Mouse (Mus musculus): ENCODE data around the gene Tmem189. TPM values are rescaled to one million over a fixed set of nuclear protein-coding genes. Genes with fewer than 3 reads are reported as not detected.

Gene Tmem189
- polyA plus RNA-seq, 1 experiment from 2014 or later, result 30.4 TPM

GRCm38 (mm10) chr2:167697902-167698301 is 8.3 kb upstream of the Tmem189 start:
- H3K4me2 ChIP-seq, result peak overlapping the region; percentile 52
- no peaks in the 10 kb centered on the region for H3K27me3 ChIP-seq (replicated peaks)
- H3K9me3 ChIP-seq (replicated peaks), result no peaks in the 10 kb centered on the region
- peak overlapping the region; percentile 53; the same call in 1 of the 2 replicates for H3K27ac ChIP-seq
- peak overlapping the region; percentile 16; the same call in 1 of the 2 replicates for H3K4me3 ChIP-seq
- no peaks in the 10 kb centered on the region; the same call in 1 of the 2 replicates for H3K36me3 ChIP-seq
- H3K9ac ChIP-seq, result peak overlapping the region; percentile 49; the same call in 1 of the 2 replicates
- H3K4me1 ChIP-seq, result peaks cover 19% of the 10 kb centered on the region
- ATAC-seq, result peak; percentile 68
- 18% methylated on average over 5 of the region's 5 CpGs for WGBS (ENCODE audit: insufficient replicate concordance)

GRCm38 (mm10) chr2:167696143-167696542 is 6.5 kb upstream of the Tmem189 start:
- Histone ChIP-seq H3K27ac (no peak overlapping the region), H3K27me3 (replicated peaks) (peaks cover 10% of the 10 kb centered on the region; the same call in 1 of the 2 replicates), H3K36me3 (no peaks in the 10 kb centered on the region; the same call in 1 of the 2 replicates), H3K9ac (no peak overlapping the region), H3K4me3 (no peak overlapping the region), H3K4me1 (peaks cover 23% of the 10 kb centered on the region), H3K9me3 (replicated peaks) (no peaks in the 10 kb centered on the region), H3K4me2 (no peak overlapping the region)
- 87% methylated on average over 7 of the region's 7 CpGs for WGBS (ENCODE audit: insufficient replicate concordance)
- no peak for ATAC-seq

GRCm38 (mm10) chr2:167695491-167695890 is 5.9 kb upstream of the Tmem189 start:
- H3K27me3 ChIP-seq (replicated peaks), result peaks cover 16% of the 10 kb centered on the region
- no peak overlapping the region for H3K27ac ChIP-seq
- peaks cover 29% of the 10 kb centered on the region for H3K4me1 ChIP-seq
- no peak overlapping the region for H3K4me3 ChIP-seq
- H3K4me2 ChIP-seq, result no peak overlapping the region
- no peak for ATAC-seq
- no peaks in the 10 kb centered on the region for H3K9me3 ChIP-seq (replicated peaks)
- no peaks in the 10 kb centered on the region; the same call in 1 of the 2 replicates for H3K36me3 ChIP-seq
- no peak overlapping the region for H3K9ac ChIP-seq
- WGBS (ENCODE audit: insufficient replicate concordance), result 85% methylated on average over 14 of the region's 14 CpGs

GRCm38 (mm10) chr2:167694963-167695362 is 5.3 kb upstream of the Tmem189 start:
- 79% methylated on average over 7 of the region's 7 CpGs for WGBS (ENCODE audit: insufficient replicate concordance)
- no peaks in the 10 kb centered on the region; the same call in 1 of the 2 replicates for H3K36me3 ChIP-seq
- peaks cover 32% of the 10 kb centered on the region for H3K4me1 ChIP-seq
- H3K4me2 ChIP-seq, result no peak overlapping the region
- H3K27ac ChIP-seq, result no peak overlapping the region
- no peaks in the 10 kb centered on the region for H3K9me3 ChIP-seq (replicated peaks)
- H3K9ac ChIP-seq, result no peak overlapping the region
- ATAC-seq, result no peak
- H3K27me3 ChIP-seq (replicated peaks), result peaks cover 19% of the 10 kb centered on the region
- H3K4me3 ChIP-seq, result no peak overlapping the region

GRCm38 (mm10) chr2:167694244-167694643 is 4.6 kb upstream of the Tmem189 start:
- H3K27me3 ChIP-seq (replicated peaks), result peaks cover 26% of the 10 kb centered on the region
- H3K9ac ChIP-seq, result no peak overlapping the region
- no peak overlapping the region for H3K27ac ChIP-seq
- 69% methylated on average over 1 of the region's 1 CpGs for WGBS (ENCODE audit: insufficient replicate concordance)
- no peak overlapping the region for H3K4me3 ChIP-seq
- ATAC-seq, result no peak
- H3K4me1 ChIP-seq, result peaks cover 39% of the 10 kb centered on the region
- H3K4me2 ChIP-seq, result no peak overlapping the region
- no peaks in the 10 kb centered on the region for H3K9me3 ChIP-seq (replicated peaks)
- no peaks in the 10 kb centered on the region; the same call in 1 of the 2 replicates for H3K36me3 ChIP-seq

- no peaks in the 10 kb centered on the region; the same call in 1 of the 2 replicates for H3K36me3 ChIP-seq
- H3K4me1 ChIP-seq, result peaks cover 41% of the 10 kb centered on the region
- H3K9me3 ChIP-seq (replicated peaks), result no peaks in the 10 kb centered on the region
- no peak overlapping the region for H3K4me2 ChIP-seq
- H3K4me3 ChIP-seq, result no peak overlapping the region
- ATAC-seq, result no peak
- WGBS (ENCODE audit: insufficient replicate concordance), result 76% methylated on average over 2 of the region's 2 CpGs
- peaks cover 33% of the 10 kb centered on the region for H3K27me3 ChIP-seq (replicated peaks)
- no peak overlapping the region for H3K27ac ChIP-seq
- no peak overlapping the region for H3K9ac ChIP-seq
Observed at GRCm38 (mm10) chr2:167693540-167693939, 3.9 kb upstream of the Tmem189 start.

- ATAC-seq, result no peak
- Histone ChIP-seq H3K4me2 (no peak overlapping the region), H3K27me3 (replicated peaks) (peaks cover 41% of the 10 kb centered on the region), H3K9ac (no peak overlapping the region), H3K4me3 (no peak overlapping the region), H3K36me3 (no peaks in the 10 kb centered on the region; the same call in 1 of the 2 replicates), H3K4me1 (peaks cover 41% of the 10 kb centered on the region), H3K27ac (no peak overlapping the region), H3K9me3 (replicated peaks) (no peaks in the 10 kb centered on the region)
- 56% methylated on average over 3 of the region's 3 CpGs for WGBS (ENCODE audit: insufficient replicate concordance)
Observed at GRCm38 (mm10) chr2:167692831-167693230, 3.2 kb upstream of the Tmem189 start.

GRCm38 (mm10) chr2:167691871-167692661 is 2.4 kb upstream of the Tmem189 start:
- no peak overlapping the region for H3K9ac ChIP-seq

GRCm38 (mm10) chr2:167691410-167691809 is 1.8 kb upstream of the Tmem189 start:
- ATAC-seq, result no peak
- Histone ChIP-seq H3K9me3 (replicated peaks) (no peaks in the 10 kb centered on the region), H3K27me3 (replicated peaks) (peaks cover 53% of the 10 kb centered on the region), H3K27ac (no peak overlapping the region), H3K4me3 (peak overlapping the region; percentile 72; the same call in 1 of the 2 replicates), H3K4me1 (peaks cover 50% of the 10 kb centered on the region), H3K4me2 (peak overlapping the region; percentile 87), H3K9ac (no peak overlapping the region), H3K36me3 (no peaks in the 10 kb centered on the region; the same call in 1 of the 2 replicates)
- 73% methylated on average over 6 of the region's 6 CpGs for WGBS (ENCODE audit: insufficient replicate concordance)

More at GRCm38 (mm10) chr2:167691871-167692661, 2.4 kb upstream of the Tmem189 start:
- Histone ChIP-seq H3K27me3 (replicated peaks) (peaks cover 48% of the 10 kb centered on the region), H3K4me2 (peak overlapping the region; percentile 87), H3K4me1 (peaks cover 44% of the 10 kb centered on the region), H3K36me3 (no peaks in the 10 kb centered on the region; the same call in 1 of the 2 replicates), H3K4me3 (no peak overlapping the region), H3K9me3 (replicated peaks) (no peaks in the 10 kb centered on the region), H3K27ac (no peak overlapping the region)
- WGBS (ENCODE audit: insufficient replicate concordance), result 80% methylated on average over 14 of the region's 14 CpGs
- no peak for ATAC-seq

- peak overlapping the region; percentile 53; the same call in 1 of the 2 replicates for H3K9ac ChIP-seq
- WGBS (ENCODE audit: insufficient replicate concordance), result 73% methylated on average over 12 of the region's 12 CpGs
- peaks cover 52% of the 10 kb centered on the region for H3K4me1 ChIP-seq
- peak overlapping the region; percentile 87 for H3K4me2 ChIP-seq
- H3K36me3 ChIP-seq, result no peaks in the 10 kb centered on the region; the same call in 1 of the 2 replicates
- ATAC-seq, result no peak
- peak overlapping the region; percentile 72 for H3K4me3 ChIP-seq
- H3K27me3 ChIP-seq (replicated peaks), result peaks cover 53% of the 10 kb centered on the region
- no peak overlapping the region for H3K27ac ChIP-seq
- no peaks in the 10 kb centered on the region for H3K9me3 ChIP-seq (replicated peaks)
Observed at GRCm38 (mm10) chr2:167690962-167691311, 1.3 kb upstream of the Tmem189 start.

- peaks cover 58% of the 10 kb centered on the region for H3K4me1 ChIP-seq
- H3K4me2 ChIP-seq, result peak overlapping the region; percentile 87
- H3K36me3 ChIP-seq, result no peaks in the 10 kb centered on the region; the same call in 1 of the 2 replicates
- peaks cover 53% of the 10 kb centered on the region for H3K27me3 ChIP-seq (replicated peaks)
- WGBS (ENCODE audit: insufficient replicate concordance), result 30% methylated on average over 15 of the region's 15 CpGs
- no peak overlapping the region for H3K27ac ChIP-seq
- peak overlapping the region; percentile 77 for H3K9ac ChIP-seq
- no peak for ATAC-seq
- no peaks in the 10 kb centered on the region for H3K9me3 ChIP-seq (replicated peaks)
- peak overlapping the region; percentile 72 for H3K4me3 ChIP-seq
Observed at GRCm38 (mm10) chr2:167690219-167690961, 768 bp upstream of the Tmem189 start.
